Mouse (Mus musculus): Measurements from ENCODE around the gene Trim8. TPM values are rescaled to one million over a fixed set of nuclear protein-coding genes. Genes with fewer than 3 reads are reported as not detected.

Trim8 gene
- polyA plus RNA-seq, 1 experiment = 63.0 TPM

DNA sequence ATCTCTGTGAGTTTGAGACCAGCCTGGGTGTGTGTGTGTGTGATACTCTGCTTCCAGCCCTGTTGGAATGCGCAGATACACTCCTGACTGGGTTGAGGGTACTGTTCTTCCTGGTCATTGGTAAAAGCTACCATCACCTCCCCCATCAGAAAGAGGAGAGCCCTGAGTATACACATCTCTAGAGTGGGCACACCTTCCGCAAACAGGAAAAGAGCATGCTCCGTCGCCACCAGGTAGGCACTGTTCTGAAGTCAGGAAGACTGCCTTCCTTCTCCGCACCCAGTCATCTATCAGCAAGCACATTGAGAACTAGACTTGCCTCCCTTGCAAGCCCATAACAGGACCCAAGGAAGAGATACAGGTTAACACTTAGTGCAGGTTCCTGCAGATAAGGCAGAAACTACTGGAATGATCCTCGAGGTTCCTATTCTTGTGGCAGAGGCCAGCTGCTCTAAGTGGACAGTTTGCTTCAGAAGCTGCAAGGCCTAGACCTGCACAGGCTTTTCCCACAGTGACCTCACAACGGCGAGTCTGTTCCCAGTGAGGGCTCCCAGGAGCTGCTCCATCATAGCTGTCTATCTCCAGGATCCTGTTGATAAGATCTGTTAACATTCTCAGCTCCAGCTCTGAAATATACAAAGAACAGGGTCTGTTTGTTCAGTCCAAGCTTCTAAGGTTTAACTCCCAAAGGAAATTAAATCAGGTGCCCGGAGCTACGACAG, 20.7 kb upstream of the Trim8 start:
- TF ChIP-seq CTCF (IDR thresholded peaks at IDR 0.05; ENCODE audit: borderline replicate concordance, extremely low read depth, insufficient read depth, insufficient read length) (no peak), POLR2A (IDR thresholded peaks at IDR 0.05; ENCODE audit: borderline replicate concordance, extremely low read depth, insufficient read depth, insufficient read length, poor library complexity, severe bottlenecking) (no peak)
- no peak for DNase-seq (ENCODE audit: low read depth)

DNA sequence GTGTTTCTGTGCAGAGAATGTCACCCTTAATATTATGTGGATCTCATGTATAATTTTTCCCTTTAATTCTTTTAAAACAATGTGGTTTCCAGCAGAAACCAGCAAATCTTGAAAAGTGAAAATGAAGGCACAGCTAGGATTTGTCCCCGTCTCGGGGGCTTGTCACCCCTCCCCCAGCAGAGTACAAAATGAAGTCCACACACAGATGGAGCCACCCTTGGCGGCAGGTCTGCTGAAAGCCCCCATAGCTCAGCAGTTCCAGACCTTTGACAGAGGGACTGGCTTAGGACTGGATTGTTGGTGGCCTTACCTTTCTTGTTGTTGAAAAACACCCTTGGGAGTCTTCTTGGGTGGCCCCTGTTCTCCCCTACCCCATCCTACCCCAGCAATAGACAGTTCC, 20.1 kb upstream of the Trim8 start:
- TF ChIP-seq POLR2A (IDR thresholded peaks at IDR 0.05; ENCODE audit: borderline replicate concordance, extremely low read depth, insufficient read depth, insufficient read length, poor library complexity, severe bottlenecking) (no peak), CTCF (IDR thresholded peaks at IDR 0.05; ENCODE audit: borderline replicate concordance, extremely low read depth, insufficient read depth, insufficient read length) (no peak)

DNA sequence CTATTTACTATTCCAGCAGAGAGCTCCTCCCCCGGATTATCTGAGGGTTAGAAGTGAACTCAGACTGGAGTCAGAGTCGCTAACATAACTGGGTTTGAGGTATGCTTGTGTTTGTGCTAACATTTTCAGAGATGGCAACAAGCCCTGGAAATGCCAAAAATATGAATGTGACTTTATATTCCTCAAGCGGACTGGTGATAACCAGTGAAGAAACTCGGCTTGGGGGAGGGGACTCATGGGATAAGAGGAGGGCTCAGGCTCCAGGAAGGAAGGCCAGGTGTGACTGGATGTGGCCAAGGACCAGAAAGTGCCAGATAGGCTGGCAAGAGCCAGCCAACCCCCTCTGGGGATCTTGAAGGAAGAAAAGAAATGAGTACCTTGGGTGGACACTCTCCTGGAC, 19.7 kb upstream of the Trim8 start:
- no peak for DNase-seq (ENCODE audit: low read depth)
- no peak for TF ChIP-seq POLR2A (IDR thresholded peaks at IDR 0.05; ENCODE audit: borderline replicate concordance, extremely low read depth, insufficient read depth, insufficient read length, poor library complexity, severe bottlenecking)
- no peak for TF ChIP-seq CTCF (IDR thresholded peaks at IDR 0.05; ENCODE audit: borderline replicate concordance, extremely low read depth, insufficient read depth, insufficient read length)

More for the DNA sequence above, 20.1 kb upstream of the Trim8 start:
- DNase-seq (ENCODE audit: low read depth) = no peak

DNA sequence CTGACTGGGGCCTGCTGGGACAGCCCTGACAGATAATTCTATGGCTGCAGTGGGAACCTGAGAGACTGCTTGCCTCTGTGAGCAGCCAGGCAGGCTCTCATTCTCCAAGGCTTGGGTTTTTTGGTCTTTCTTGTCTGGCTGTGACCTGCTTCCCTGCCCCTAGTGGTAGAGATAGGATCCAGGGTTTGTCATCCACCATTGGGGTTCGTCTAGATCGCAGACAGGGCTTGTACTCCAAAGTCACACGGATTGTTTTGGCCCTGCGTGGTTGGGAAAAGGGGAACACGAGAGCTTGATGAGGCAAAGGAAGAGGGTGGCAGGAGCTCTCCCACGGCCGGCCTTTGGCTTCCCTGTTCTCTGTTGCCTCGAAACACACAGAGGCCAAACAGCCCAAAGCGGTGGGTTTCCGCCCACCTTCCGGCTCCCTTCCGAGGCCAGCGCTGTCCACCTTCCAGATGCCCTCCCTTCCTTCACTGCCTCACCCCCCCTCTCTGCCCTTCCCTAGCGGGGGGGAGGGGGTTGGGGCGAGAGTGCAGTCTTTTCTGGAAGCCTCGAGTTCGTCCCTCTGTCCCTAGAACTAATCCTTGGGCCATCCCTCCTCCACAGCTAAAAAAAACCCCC, 18.5 kb upstream of the Trim8 start:
- no peak for DNase-seq (ENCODE audit: low read depth)

GRCm38 (mm10) chr19:46483701-46484328, 17.7 kb upstream of the Trim8 start:
- DNase-seq (ENCODE audit: low read depth) = peak; percentile 67

More for the DNA sequence above, 18.5 kb upstream of the Trim8 start:
- no peak for TF ChIP-seq POLR2A (IDR thresholded peaks at IDR 0.05; ENCODE audit: borderline replicate concordance, extremely low read depth, insufficient read depth, insufficient read length, poor library complexity, severe bottlenecking)
- TF ChIP-seq CTCF (IDR thresholded peaks at IDR 0.05; ENCODE audit: borderline replicate concordance, extremely low read depth, insufficient read depth, insufficient read length) = peak; percentile 51; the same call in 1 of the 2 replicates

GRCm38 (mm10) chr19:46484518-46484917, 17.0 kb upstream of the Trim8 start:
- DNase-seq (ENCODE audit: low read depth) = peak; percentile 49
- no peak for TF ChIP-seq POLR2A (IDR thresholded peaks at IDR 0.05; ENCODE audit: borderline replicate concordance, extremely low read depth, insufficient read depth, insufficient read length, poor library complexity, severe bottlenecking)
- TF ChIP-seq CTCF (IDR thresholded peaks at IDR 0.05; ENCODE audit: borderline replicate concordance, extremely low read depth, insufficient read depth, insufficient read length) = no peak

More at GRCm38 (mm10) chr19:46483701-46484328, 17.7 kb upstream of the Trim8 start:
- TF ChIP-seq POLR2A (IDR thresholded peaks at IDR 0.05; ENCODE audit: borderline replicate concordance, extremely low read depth, insufficient read depth, insufficient read length, poor library complexity, severe bottlenecking) = no peak
- no peak for TF ChIP-seq CTCF (IDR thresholded peaks at IDR 0.05; ENCODE audit: borderline replicate concordance, extremely low read depth, insufficient read depth, insufficient read length)

- DNase-seq (ENCODE audit: low read depth) = no peak
- TF ChIP-seq CTCF (IDR thresholded peaks at IDR 0.05; ENCODE audit: borderline replicate concordance, extremely low read depth, insufficient read depth, insufficient read length) = no peak
- TF ChIP-seq POLR2A (IDR thresholded peaks at IDR 0.05; ENCODE audit: borderline replicate concordance, extremely low read depth, insufficient read depth, insufficient read length, poor library complexity, severe bottlenecking) = no peak
Measured at GRCm38 (mm10) chr19:46485847-46486246, 15.7 kb upstream of the Trim8 start.

GRCm38 (mm10) chr19:46486709-46487108, 14.8 kb upstream of the Trim8 start:
- no peak for DNase-seq (ENCODE audit: low read depth)
- TF ChIP-seq CTCF (IDR thresholded peaks at IDR 0.05; ENCODE audit: borderline replicate concordance, extremely low read depth, insufficient read depth, insufficient read length) (no peak), POLR2A (IDR thresholded peaks at IDR 0.05; ENCODE audit: borderline replicate concordance, extremely low read depth, insufficient read depth, insufficient read length, poor library complexity, severe bottlenecking) (no peak)

- no peak for DNase-seq (ENCODE audit: low read depth)
- TF ChIP-seq CTCF (IDR thresholded peaks at IDR 0.05; ENCODE audit: borderline replicate concordance, extremely low read depth, insufficient read depth, insufficient read length) = no peak
- no peak for TF ChIP-seq POLR2A (IDR thresholded peaks at IDR 0.05; ENCODE audit: borderline replicate concordance, extremely low read depth, insufficient read depth, insufficient read length, poor library complexity, severe bottlenecking)
Measured at GRCm38 (mm10) chr19:46489448-46489847, 12.1 kb upstream of the Trim8 start.

GRCm38 (mm10) chr19:46490634-46491033, 10.9 kb upstream of the Trim8 start:
- DNase-seq (ENCODE audit: low read depth) = peak; percentile 66
- no peak for TF ChIP-seq CTCF (IDR thresholded peaks at IDR 0.05; ENCODE audit: borderline replicate concordance, extremely low read depth, insufficient read depth, insufficient read length)
- no peak for TF ChIP-seq POLR2A (IDR thresholded peaks at IDR 0.05; ENCODE audit: borderline replicate concordance, extremely low read depth, insufficient read depth, insufficient read length, poor library complexity, severe bottlenecking)

DNA sequence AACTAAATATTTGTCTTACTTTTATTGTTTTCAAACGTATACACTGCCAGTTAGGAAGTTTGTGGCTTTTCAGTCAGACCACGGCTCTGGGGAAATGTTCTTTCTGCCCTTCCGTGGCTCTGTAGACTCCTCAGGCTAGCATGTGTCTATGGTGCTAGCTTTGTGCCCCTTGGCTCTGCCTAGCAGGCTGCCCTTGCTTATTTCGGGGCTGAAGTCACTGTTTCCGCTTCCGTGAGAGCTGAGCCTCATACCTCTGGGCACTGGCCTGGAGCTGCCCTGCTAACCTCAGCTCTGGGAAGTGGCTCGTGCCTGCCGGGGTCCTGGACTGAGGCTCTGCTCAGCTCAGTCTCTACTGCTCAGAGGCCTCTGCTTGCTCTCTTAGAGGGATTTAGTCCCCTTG, 6.4 kb upstream of the Trim8 start:
- no peak for DNase-seq (ENCODE audit: low read depth)
- TF ChIP-seq POLR2A (IDR thresholded peaks at IDR 0.05; ENCODE audit: borderline replicate concordance, extremely low read depth, insufficient read depth, insufficient read length, poor library complexity, severe bottlenecking) = no peak
- no peak for TF ChIP-seq CTCF (IDR thresholded peaks at IDR 0.05; ENCODE audit: borderline replicate concordance, extremely low read depth, insufficient read depth, insufficient read length)
